In the genomic region with DNA sequence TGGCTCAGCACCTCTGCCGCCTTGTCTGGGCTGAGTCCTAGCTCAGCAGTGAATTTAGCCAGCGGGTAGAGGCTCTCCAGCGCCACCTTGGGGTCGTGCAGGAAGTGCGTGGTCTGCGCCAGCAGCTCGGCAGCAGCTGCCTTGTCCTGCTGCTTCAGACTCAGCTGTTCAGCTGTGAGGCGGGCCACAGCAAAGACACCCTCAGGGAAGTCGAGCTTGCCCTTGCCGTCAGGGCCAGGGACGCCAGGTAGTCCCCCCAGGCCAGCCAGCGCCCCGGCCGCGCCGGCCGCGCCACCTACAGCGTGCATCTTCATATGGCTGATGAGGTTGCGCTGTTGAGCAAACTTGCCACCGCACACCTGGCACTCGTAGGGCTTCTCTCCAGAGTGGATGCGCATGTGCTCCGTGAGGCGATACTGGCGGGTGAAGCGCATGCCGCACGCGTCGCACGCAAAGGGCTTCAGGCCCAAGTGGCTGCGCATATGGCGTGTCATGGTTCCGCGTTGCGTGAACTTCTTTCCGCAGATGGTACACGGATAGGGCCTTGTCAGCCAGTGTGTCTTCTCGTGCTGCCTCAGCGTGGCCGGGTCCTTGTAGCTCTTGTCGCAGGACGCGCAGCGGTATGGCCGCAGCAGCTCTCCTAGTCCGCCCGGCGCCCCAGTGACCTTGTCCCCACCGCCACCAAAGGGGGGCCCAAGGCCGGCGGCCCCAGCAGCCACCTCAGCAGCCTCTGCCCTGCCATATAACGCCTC, we compare ENCODE assay signal across 9 mouse cellular contexts. TPM values are rescaled to one million over a fixed set of nuclear protein-coding genes. Genes with fewer than 3 reads are reported as not detected.
DNase-seq lines count a peak whose midpoint lies in the region; ATAC-seq and TF ChIP-seq lines count a peak whose summit lies in the region.
"Had no signal": no experiment of that assay in that cellular context is flagged by ENCODE, and none has a peak within 500 bp of the region (broad histone marks: within the 10 kb centered on the region; RNA-seq: fewer than 3 reads in every experiment).

No protein-coding gene starts in this region.

- WGBS in embryonic facial prominence, embryonic 12.5 days, result 3% methylated on average over 54 of the region's 54 CpGs
- whole genome bisulfite sequencing in kidney, adult 2 months, result 28% methylated on average over 54 of the region's 54 CpGs
- WGBS in midbrain, embryonic 16.5 days, result 5% methylated on average over 54 of the region's 54 CpGs
- 12% methylated on average over 54 of the region's 54 CpGs for WGBS in stomach, embryonic 15.5 days

- H3K27me3 ChIP-seq in embryonic facial prominence, embryonic 12.5 days, result peaks cover 76% of the 10 kb centered on the region
- H3K27me3 ChIP-seq in kidney, adult 2 months (replicated peaks; ENCODE audit: control insufficient read depth, insufficient read depth, low read length), result no peaks in the 10 kb centered on the region
- peaks cover 57% of the 10 kb centered on the region for H3K27me3 ChIP-seq in midbrain, embryonic 16.5 days (ENCODE audit: control insufficient read depth, insufficient read depth, low read depth, low read length)
- H3K27me3 ChIP-seq in stomach, embryonic 15.5 days (replicated peaks), result peaks cover 40% of the 10 kb centered on the region

- no peak for TF ChIP-seq POLR2A in kidney, adult 2 months (IDR thresholded peaks at IDR 0.05; ENCODE audit: low read depth, low read length)

- H3K27ac ChIP-seq in embryonic facial prominence, embryonic 12.5 days, result peak overlapping the region; percentile 88; the same call in 1 of the 2 replicates
- no peak overlapping the region for H3K27ac ChIP-seq in kidney, adult 2 months (ENCODE audit: insufficient read depth, low read depth, low read length)
- H3K27ac ChIP-seq in midbrain, embryonic 16.5 days (ENCODE audit: low read length), result no peak overlapping the region
- peak overlapping the region; percentile 91 for H3K27ac ChIP-seq in stomach, embryonic 15.5 days
- H3K27ac ChIP-seq: macrophage had no signal

- no peak for ATAC-seq in embryonic facial prominence, embryonic 12.5 days (ENCODE audit: insufficient number of reproducible peaks, insufficient read depth, low FRiP score, low TSS enrichment)
- ATAC-seq in midbrain, embryonic 16.5 days, result no peak
- no peak for ATAC-seq in stomach, embryonic 15.5 days (ENCODE audit: insufficient read depth, low FRiP score, low read depth)

- peaks cover 53% of the 10 kb centered on the region for H3K4me1 ChIP-seq in embryonic facial prominence, embryonic 12.5 days
- peaks cover 9% of the 10 kb centered on the region; the same call in 1 of the 2 replicates for H3K4me1 ChIP-seq in kidney, adult 2 months (ENCODE audit: control insufficient read depth, insufficient read depth, low read length)
- peaks cover 30% of the 10 kb centered on the region for H3K4me1 ChIP-seq in midbrain, embryonic 16.5 days (ENCODE audit: control insufficient read depth, insufficient read depth, low read length)
- peaks cover 76% of the 10 kb centered on the region for H3K4me1 ChIP-seq in stomach, embryonic 15.5 days

- peak; percentile 51 to 66 for DNase-seq in cerebellum, adult 18-20 months
- no peak for DNase-seq in cerebellum, adult 9-11 months
- DNase-seq in heart, adult 9 months (ENCODE audit: low spot score in 2 of 2), result peak; percentile 81 to 87
- peak; percentile 90 for DNase-seq in kidney, adult 2 months
- DNase-seq in liver, result peak; percentile 79

- H3K4me2 ChIP-seq in embryonic facial prominence, embryonic 12.5 days (replicated peaks), result peak overlapping the region; percentile 88
- peak overlapping the region; percentile 46 for H3K4me2 ChIP-seq in midbrain, embryonic 16.5 days (ENCODE audit: low read length)
- peak overlapping the region; percentile 85 for H3K4me2 ChIP-seq in stomach, embryonic 15.5 days

- no peaks in the 10 kb centered on the region for H3K9me3 ChIP-seq in embryonic facial prominence, embryonic 12.5 days
- H3K9me3 ChIP-seq in midbrain, embryonic 16.5 days (replicated peaks; ENCODE audit: control insufficient read depth, low read length, poor library complexity, severe bottlenecking), result no peaks in the 10 kb centered on the region
- H3K9me3 ChIP-seq in stomach, embryonic 15.5 days, result no peaks in the 10 kb centered on the region

- H3K4me3 ChIP-seq in embryonic facial prominence, embryonic 12.5 days, result peak overlapping the region; percentile 66
- peak overlapping the region; percentile 11 for H3K4me3 ChIP-seq in kidney, adult 2 months (ENCODE audit: insufficient read depth, low read depth, low read length)
- H3K4me3 ChIP-seq in midbrain, embryonic 16.5 days (ENCODE audit: low read depth, low read length), result peak overlapping the region; percentile 27
- H3K4me3 ChIP-seq in stomach, embryonic 15.5 days (replicated peaks), result peak overlapping the region; percentile 65

- peak; percentile 91 for TF ChIP-seq CTCF in kidney, adult 2 months (conservative IDR thresholded peaks at IDR 0.05; ENCODE audit: insufficient read depth, insufficient read length, low read depth, low read length)

- peak overlapping the region; percentile 78 for H3K9ac ChIP-seq in embryonic facial prominence, embryonic 12.5 days
- peak overlapping the region; percentile 36; the same call in 1 of the 2 replicates for H3K9ac ChIP-seq in midbrain, embryonic 16.5 days (ENCODE audit: low read depth, low read length)
- peak overlapping the region; percentile 73 for H3K9ac ChIP-seq in stomach, embryonic 15.5 days

- peaks cover 40% of the 10 kb centered on the region for H3K36me3 ChIP-seq in embryonic facial prominence, embryonic 12.5 days
- H3K36me3 ChIP-seq in kidney, adult 2 months (ENCODE audit: control insufficient read depth, insufficient read depth, low read length), result no peaks in the 10 kb centered on the region; the same call in 1 of the 2 replicates
- peaks cover 13% of the 10 kb centered on the region; the same call in 1 of the 2 replicates for H3K36me3 ChIP-seq in midbrain, embryonic 16.5 days (ENCODE audit: control insufficient read depth, insufficient read depth, low read length)
- peaks cover 17% of the 10 kb centered on the region; the same call in 1 of the 2 replicates for H3K36me3 ChIP-seq in stomach, embryonic 15.5 days

RNA-seq across cellular contexts. Expression of gene Hic1, which starts 3.7 kb away (rescaled TPM):
- 39.2 and 44.8 TPM in 2 replicates for polyA plus RNA-seq in embryonic facial prominence, embryonic 12.5 days (2016; fragmentation: Nextera tagmentation; extraction: Ambion mirVana)
- polyA plus RNA-seq in kidney, adult 2 months (2012; rRNA removed), result 8.6 and 12.6 TPM in 2 replicates
- polyA plus RNA-seq in midbrain, embryonic 16.5 days (2015; fragmentation: Nextera tagmentation; extraction: Ambion mirVana), result 1.3 and 1.8 TPM in 2 replicates
- polyA plus RNA-seq in stomach, embryonic 15.5 days (2015; fragmentation: Nextera tagmentation; extraction: Ambion mirVana), result 25.3 and 28.0 TPM in 2 replicates
- polyA plus RNA-seq: macrophage had no signal

RNA-seq across cellular contexts. Expression of gene Ovca2, which starts 13.0 kb away (rescaled TPM):
- 30.0 and 31.5 TPM in 2 replicates for polyA plus RNA-seq in embryonic facial prominence, embryonic 12.5 days (2016; fragmentation: Nextera tagmentation; extraction: Ambion mirVana)
- polyA plus RNA-seq in kidney, adult 2 months (2012; rRNA removed), result 18.6 and 33.7 TPM in 2 replicates
- polyA plus RNA-seq in midbrain, embryonic 16.5 days (2015; fragmentation: Nextera tagmentation; extraction: Ambion mirVana), result 13.3 and 14.5 TPM in 2 replicates
- polyA plus RNA-seq in stomach, embryonic 15.5 days (2015; fragmentation: Nextera tagmentation; extraction: Ambion mirVana), result 21.0 and 22.2 TPM in 2 replicates

RNA-seq across cellular contexts. Expression of gene Dph1, which starts 25.4 kb away (rescaled TPM):
- 22.6 and 23.3 TPM in 2 replicates for polyA plus RNA-seq in embryonic facial prominence, embryonic 12.5 days (2016; fragmentation: Nextera tagmentation; extraction: Ambion mirVana)
- 40.2 and 46.7 TPM in 2 replicates for polyA plus RNA-seq in kidney, adult 2 months (2012; rRNA removed)
- 12.5 and 14.0 TPM in 2 replicates for polyA plus RNA-seq in midbrain, embryonic 16.5 days (2015; fragmentation: Nextera tagmentation; extraction: Ambion mirVana)
- polyA plus RNA-seq in stomach, embryonic 15.5 days (2015; fragmentation: Nextera tagmentation; extraction: Ambion mirVana), result 18.4 and 21.3 TPM in 2 replicates

RNA-seq across cellular contexts. Expression of gene Rtn4rl1, which starts 28.0 kb away (rescaled TPM):
- polyA plus RNA-seq in embryonic facial prominence, embryonic 12.5 days (2016; fragmentation: Nextera tagmentation; extraction: Ambion mirVana), result 5.1 and 5.7 TPM in 2 replicates
- polyA plus RNA-seq in kidney, adult 2 months (2012; rRNA removed), result 11.3 and 12.7 TPM in 2 replicates
- 17.8 and 19.7 TPM in 2 replicates for polyA plus RNA-seq in midbrain, embryonic 16.5 days (2015; fragmentation: Nextera tagmentation; extraction: Ambion mirVana)
- 2.2 and 2.3 TPM in 2 replicates for polyA plus RNA-seq in stomach, embryonic 15.5 days (2015; fragmentation: Nextera tagmentation; extraction: Ambion mirVana)

Comparison
In these comparisons a context has a peak if more than half of its experiments do, and no peak if none do; other contexts are left out.
1. H3K27ac ChIP-seq: peak in embryonic facial prominence, embryonic 12.5 days (single experiment) and stomach, embryonic 15.5 days (single experiment); none in kidney, adult 2 months (single experiment) and midbrain, embryonic 16.5 days (single experiment).
2. H3K4me3 ChIP-seq: peak in every context shown above with its lines; median percentile 66 in embryonic facial prominence, embryonic 12.5 days; 65 in stomach, embryonic 15.5 days; 27 in midbrain, embryonic 16.5 days; 11 in kidney, adult 2 months.
3. Peak in every context shown above with its lines, with median percentiles within 50 percentile points of each other: H3K4me2 ChIP-seq and H3K9ac ChIP-seq.